Mouse (Mus musculus) NIH3T3 (cell line): Measurements from ENCODE around the gene Olfr639.
"Not testable (repeated sequence)": the region's sequence is repeated elsewhere in the genome, so short reads cannot be mapped to it uniquely, and the experiment has no call there.

ENCODE experiments used
- DNase-seq: peaks from one replicate; pipeline ENCODE4 v3.0.0-alpha.2; 2012; ENCODE audit warnings: low read depth

Olfr639 gene

DNA sequence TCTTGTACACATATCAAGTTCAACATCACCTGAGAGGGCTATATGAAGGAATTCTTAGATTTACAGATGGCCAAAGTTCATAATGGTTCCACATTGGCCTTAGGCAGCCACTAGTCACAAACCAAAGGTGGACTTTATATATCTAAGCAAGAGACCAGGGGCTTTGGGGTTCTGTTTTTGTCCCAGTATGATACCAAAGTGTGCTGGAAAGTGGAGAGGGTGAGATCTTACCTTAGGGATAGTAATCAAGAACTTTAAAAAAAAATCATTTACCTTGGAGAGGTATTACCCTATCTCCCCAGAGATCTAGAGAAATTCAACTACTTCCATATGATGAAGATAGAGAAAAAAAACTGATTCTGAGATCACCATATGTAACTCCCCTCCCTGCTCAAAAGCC lies at the start of gene Olfr639:
TSS of gene Olfr639 (minus strand) at position 101 of the 400 bp plus-strand sequence.
- DNase-seq, result no peak

DNA sequence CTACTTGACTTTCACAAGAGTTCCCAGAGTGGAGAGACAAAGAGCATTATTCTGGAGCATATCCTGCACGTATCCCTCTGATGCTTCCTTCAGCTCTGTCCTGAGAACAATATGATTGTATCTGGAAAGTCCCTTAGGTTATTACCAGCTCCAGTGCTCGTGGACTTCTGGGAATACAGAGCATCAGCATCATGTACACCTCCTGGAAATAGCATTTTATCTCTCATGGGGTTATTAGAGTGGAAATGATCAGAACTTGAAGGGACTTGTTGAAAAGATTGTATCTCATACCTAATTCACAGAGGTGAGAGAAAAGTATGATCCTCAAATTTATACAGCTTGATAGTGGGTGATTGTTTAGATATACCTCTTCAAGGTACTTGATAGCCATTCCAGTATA lies 44.2 kb upstream of the Olfr639 start, which contains the start of gene 4930516K23Rik:
TSS of gene 4930516K23Rik (minus strand) at position 101 of the 400 bp plus-strand sequence.
- DNase-seq, result no peak

DNA sequence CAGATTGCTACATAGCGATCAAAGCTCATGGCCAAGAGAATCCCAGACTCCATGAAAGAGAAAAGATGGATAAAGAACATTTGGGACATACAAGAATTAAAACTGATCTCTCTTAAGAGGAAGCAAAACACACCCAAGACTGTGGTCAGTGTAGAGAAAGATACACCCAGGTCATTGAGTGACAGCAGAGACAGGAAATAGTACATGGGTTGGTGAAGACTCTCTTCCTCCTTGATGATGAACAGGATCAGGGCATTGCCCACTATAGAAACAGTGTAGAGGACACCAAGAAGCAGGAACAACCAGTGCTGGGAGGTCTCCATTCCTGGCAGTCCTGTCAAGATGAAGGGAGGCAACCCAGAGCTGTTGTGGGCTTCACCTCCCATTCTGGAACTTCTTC lies 42.1 kb upstream of the Olfr639 start:
- no peak for DNase-seq

DNA sequence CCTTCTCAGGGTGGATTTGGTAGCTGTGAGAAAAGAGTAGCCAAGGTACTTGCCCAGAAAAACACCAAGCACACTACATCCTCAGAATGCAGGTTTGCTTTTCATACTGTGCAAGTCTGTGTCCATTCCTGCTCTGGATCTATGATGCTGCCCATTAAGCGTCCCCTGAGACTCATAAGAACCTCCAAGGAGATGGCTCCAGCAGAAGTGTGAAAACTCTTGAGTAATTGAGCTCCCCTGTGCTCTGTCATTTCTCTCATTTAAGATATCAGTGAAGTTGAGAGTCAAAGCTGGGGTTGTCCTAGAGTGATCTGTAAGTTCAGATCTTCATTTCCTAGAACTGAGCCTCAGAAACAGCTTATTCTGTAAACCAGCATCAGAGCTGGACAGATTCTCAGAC lies 35.5 kb upstream of the Olfr639 start, which contains the start of gene Olfr642:
TSS of gene Olfr642 (minus strand) at position 101 of the 400 bp plus-strand sequence.
- DNase-seq, result no peak

DNA sequence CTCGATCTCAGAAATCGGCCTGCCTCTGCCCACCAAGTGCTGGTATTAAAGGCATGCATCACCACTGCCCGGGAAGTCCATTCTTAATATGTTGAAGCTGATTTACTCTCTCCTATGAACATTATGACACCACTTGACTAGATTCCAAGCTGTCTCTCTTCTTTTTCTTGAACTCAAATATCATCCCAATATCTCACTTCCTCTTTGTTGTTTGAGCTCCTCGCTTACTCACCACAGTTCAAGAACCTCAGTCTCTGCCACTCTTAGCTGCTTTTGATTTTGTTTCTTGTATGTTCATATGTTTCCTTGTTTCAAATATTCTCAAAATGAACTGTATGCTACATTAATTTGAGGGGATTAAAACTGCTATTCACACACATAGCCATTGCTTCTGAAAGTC lies 33.6 kb upstream of the Olfr639 start:
- DNase-seq, result no peak

DNA sequence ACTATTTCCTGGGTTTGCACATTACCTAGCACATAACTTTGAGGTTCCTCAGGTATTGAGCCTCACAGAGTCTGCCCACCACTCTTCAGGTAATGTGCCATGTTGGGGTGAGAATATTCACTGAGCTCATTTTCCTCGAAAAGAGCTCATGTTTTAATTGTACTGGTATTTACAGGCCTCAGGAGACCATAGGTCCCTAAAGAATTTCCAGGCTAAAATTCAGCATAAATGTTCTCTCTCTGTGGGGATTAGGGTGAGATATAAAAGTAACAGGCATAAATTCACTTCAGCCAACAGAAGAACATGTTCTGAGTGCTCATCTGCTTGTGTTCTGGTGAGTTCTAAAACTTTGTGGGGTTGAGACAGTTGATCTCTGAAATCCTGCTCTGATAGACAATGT lies 18.0 kb upstream of the Olfr639 start, which contains the start of gene Olfr641:
TSS of gene Olfr641 (plus strand) at position 301 of the 400 bp plus-strand sequence.
- DNase-seq, result no peak

DNA sequence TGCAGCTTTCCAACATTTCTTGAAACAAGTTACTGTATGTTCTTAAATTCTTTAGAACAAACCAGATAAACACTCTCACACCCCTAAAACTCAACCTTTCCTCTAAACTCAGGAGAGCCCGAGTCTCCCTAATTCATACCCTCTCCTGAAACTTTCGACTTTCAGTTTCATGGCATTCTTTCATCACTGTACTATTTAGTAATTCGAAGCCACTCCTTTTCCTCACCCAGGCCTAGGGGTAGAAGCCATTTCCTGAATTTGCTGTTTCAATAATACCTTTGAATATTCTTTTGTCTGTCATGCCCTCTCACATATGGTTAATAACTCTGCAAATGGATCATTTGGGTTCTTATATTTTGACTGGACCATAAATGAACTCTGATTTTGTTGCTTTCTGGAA lies 9.9 kb upstream of the Olfr639 start:
- DNase-seq, result no peak

DNA sequence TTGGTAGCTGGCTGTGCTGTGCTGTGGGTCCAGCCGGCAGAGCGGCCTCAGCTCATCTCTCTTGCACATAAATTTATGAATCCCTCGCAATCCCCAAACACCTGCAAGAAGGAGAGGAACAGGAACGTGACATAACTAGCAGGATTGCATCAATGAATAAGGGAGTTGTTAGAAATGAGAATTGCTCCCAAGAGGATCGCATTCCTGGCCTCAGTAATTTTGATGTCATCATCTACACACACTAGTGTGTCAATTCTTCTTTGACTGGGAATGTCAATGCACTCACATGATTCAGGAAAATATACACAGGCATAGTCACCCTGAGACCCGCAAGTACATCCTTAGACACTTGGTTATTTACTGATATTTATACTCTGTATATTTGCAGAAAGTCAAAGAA lies 8.4 kb upstream of the Olfr639 start, which contains the start of gene Olfr640:
TSS of gene Olfr640 (minus strand) at position 101 of the 400 bp plus-strand sequence.
- DNase-seq, result no peak

DNA sequence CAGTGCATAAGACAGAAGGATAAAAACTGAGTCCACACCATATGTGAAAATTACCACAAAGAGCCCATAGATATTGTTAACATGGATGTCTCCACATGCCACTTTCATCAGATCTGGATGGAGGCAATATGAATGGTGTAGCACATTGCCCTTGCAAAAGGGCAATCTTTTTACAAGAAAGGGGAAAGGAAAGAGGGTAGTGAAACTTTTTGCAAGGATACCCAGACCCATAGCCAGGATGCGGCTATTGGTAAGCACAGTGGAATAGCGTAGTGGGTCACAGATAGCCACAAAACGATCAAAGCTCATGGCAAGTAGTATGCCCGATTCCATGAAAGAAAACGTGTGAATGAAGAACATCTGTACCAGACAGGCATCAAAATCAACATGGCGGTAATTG lies 4.5 kb upstream of the Olfr639 start:
- DNase-seq, result no peak

DNA sequence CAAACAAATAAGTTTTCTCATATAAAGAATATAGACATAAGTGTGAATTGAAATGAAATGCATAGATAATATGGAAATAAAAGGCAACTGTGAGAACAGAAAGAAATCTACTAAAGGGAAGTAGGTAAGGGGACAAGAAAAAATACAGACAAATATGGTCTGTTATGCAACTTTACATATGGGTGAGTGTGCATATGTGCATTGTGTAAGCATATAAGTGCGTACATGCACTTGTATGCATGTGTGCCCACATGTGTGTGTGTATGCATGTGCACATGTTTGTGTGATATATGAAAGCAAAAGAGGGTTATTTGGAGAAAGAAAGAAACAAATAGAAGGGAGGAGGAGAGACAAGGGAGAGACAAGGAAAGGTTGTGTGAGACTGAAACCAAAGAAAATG lies 1.9 kb upstream of the Olfr639 start:
- DNase-seq, result no peak

DNA sequence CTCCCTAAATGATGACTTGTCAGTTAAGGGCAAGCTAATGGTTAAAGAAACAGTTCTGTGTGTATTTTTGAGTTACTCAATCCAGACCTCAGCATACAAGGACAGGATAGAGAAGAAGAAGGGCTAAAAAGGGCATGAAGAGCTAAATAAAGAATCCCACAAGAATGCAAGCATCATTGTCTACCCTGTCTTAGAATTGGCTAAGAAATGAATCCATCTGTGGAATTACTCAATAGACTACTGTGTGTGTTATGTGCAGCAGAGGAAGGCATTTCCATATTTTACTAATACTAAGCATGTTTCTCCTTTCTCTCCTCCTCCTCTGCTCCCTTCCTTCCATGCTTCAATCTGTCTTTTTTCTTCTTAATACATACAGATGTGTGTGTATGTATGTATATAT lies 18.0 kb downstream of the Olfr639 start:
- DNase-seq, result no peak

DNA sequence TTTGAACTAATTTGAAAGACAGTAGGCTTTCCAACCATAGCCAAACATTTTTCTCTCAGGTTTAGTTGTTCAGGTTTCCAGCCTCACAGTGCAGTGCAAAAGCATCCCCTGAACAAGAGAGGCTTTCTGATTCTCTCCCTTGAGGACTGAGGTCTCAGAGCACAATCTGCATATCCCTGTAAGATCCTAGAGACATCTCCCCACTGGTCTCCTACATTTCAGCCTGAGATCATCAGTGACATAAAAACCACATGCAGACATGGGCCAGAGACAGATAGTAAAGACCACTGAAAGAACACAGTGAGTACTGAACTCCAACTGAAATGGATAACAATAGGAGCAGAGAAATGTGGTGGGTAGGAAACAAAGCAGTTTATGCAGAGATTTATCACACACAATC lies 18.7 kb downstream of the Olfr639 start, which contains the start of gene Olfr638:
TSS of gene Olfr638 (plus strand) at position 301 of the 400 bp plus-strand sequence.
- DNase-seq, result no peak

DNA sequence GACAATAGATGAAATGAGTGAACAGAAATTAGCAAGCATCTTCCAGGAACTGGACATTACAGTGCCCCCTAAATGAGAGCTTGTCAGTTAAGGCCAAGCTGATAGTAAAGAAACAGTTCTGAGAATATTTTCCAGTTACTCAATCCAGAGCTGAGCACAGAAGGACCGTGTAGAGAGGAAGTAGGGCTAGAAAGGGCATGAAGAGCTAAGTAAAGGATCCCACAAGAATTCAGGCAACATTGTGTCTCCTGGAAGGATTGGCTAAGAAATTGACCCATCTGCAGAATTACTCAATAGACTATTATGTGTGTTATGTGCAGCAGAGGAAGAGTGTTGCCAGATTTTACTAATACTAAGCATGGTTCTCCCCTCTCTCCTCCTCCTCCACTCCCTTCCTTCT lies 45.3 kb downstream of the Olfr639 start:
- no peak for DNase-seq

DNA sequence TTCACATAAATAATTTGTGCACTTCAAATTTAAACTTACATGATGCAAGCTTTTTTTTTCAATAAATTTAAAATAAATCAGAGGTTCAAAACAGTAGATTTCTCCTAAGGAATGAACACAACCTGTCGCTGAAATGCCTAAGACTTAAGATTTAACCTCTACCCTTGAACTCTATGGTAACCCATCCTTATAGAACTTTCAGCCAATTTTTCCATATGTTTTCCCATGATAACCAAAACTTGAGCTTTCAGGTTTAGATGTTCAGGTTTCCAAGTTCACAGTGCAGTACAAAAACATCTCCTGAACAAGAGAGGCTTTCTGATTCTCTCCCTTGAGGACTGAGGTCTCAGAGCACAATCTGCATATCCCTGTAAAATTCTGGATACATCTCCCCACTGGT lies 46.3 kb downstream of the Olfr639 start, which contains the start of gene Olfr635:
TSS of gene Olfr635 (plus strand) at position 301 of the 400 bp plus-strand sequence.
- DNase-seq, result no peak

DNA sequence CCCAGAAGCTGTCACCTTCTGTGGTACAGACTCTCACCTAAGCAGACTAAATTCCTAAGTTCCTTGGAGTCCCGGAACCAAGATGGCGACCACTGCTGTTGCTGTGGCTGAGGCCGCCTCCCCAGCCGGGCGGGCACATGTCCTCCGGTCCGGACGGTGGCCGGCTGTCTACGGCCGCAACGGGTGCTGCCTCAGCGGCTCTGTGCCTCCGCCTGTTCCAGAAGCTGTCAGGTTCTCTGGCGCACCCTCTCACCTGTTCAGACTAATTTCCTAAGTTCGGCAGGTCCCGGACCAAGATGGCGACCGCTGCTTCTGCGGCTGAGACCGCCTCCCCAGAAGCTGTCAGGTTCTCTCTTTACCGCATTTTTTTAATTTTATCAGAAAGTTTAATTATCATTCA lies 50.2 kb downstream of the Olfr639 start:
- not testable (repeated sequence) for DNase-seq
